Mouse (Mus musculus) left cerebral cortex, adult 18-20 months (tissue): Measurements from ENCODE around the gene Rsl1d1. TPM values are rescaled to one million over a fixed set of nuclear protein-coding genes. Genes with fewer than 3 reads are reported as not detected.

ENCODE experiments used
- DNase-seq, 2 experiments: peaks; one replicate each; pipeline ENCODE4 v3.0.0; 2021 to 2022; ENCODE audit warnings: low spot score in 2 of 2, mixed read lengths in 1 of 2
- long read RNA-seq, 2 experiments: library from polyadenylated mRNA; stranded (forward); transcript quantifications; one replicate each; pipeline ENCODE4 v2.0.0; 2021
- total RNA-seq, 2 experiments: library from RNA; stranded (reverse); gene quantifications; 2 replicates each; pipeline ENCODE4 v1.2.3; 2021

Rsl1d1 gene
- total RNA-seq = 10 to 100 TPM; 49.5 to 51.7 TPM
- long read RNA-seq, experiment 1, transcript Rsl1d1-201 (9 exons, 1,945 nt) = major isoform, 70 of 79 reads
- long read RNA-seq, experiment 1, partial matches to known transcripts = 0 of 79 reads
- long read RNA-seq, experiment 1, other reads (novel, unspliced or antisense) = 8 of 79 reads
- long read RNA-seq, experiment 2, transcript Rsl1d1-201 (9 exons, 1,945 nt) = major isoform, 55 of 66 reads
- long read RNA-seq, experiment 2, partial matches to known transcripts = 1 of 66 reads
- long read RNA-seq, experiment 2, other reads (novel, unspliced or antisense) = 9 of 66 reads

GRCm38 (mm10) chr16:11202571-11203554, at the start of gene Rsl1d1:
Gene Rsl1d1, minus strand, starts transcription at chr16:11203331.
- DNase-seq = peak; percentile 89 to 90

GRCm38 (mm10) chr16:11247791-11248190, 44.7 kb upstream of the Rsl1d1 start:
- DNase-seq = no peak

- no peak for DNase-seq
Observed at GRCm38 (mm10) chr16:11245767-11246166, 42.6 kb upstream of the Rsl1d1 start.

- DNase-seq = no peak
Observed at GRCm38 (mm10) chr16:11242401-11242800, 39.3 kb upstream of the Rsl1d1 start.

GRCm38 (mm10) chr16:11217801-11218200, 14.7 kb upstream of the Rsl1d1 start:
- no peak for DNase-seq

GRCm38 (mm10) chr16:11203600-11204390, 664 bp upstream of the Rsl1d1 start:
- DNase-seq = no peak

- no peak for DNase-seq
Observed at GRCm38 (mm10) chr16:11201740-11202394, 1.3 kb downstream of the Rsl1d1 start.

GRCm38 (mm10) chr16:11200247-11200646, 2.9 kb downstream of the Rsl1d1 start:
- DNase-seq = no peak

GRCm38 (mm10) chr16:11198467-11198866, 4.7 kb downstream of the Rsl1d1 start:
- no peak for DNase-seq

- no peak for DNase-seq
Observed at GRCm38 (mm10) chr16:11197052-11197451, 6.1 kb downstream of the Rsl1d1 start.

- DNase-seq = no peak
Observed at GRCm38 (mm10) chr16:11193231-11193630, 9.9 kb downstream of the Rsl1d1 start.

- peak; percentile 35 to 39 for DNase-seq
Observed at GRCm38 (mm10) chr16:11190150-11190549, 13.0 kb downstream of the Rsl1d1 start.

- no peak for DNase-seq
Observed at GRCm38 (mm10) chr16:11177404-11177803, 25.7 kb downstream of the Rsl1d1 start.

GRCm38 (mm10) chr16:11176884-11177244, 26.3 kb downstream of the Rsl1d1 start:
- no peak for DNase-seq

- peak; percentile 85 to 90 for DNase-seq
Observed at GRCm38 (mm10) chr16:11176208-11176883, 26.8 kb downstream of the Rsl1d1 start, which contains the start of gene Zc3h7a. Gene Zc3h7a, minus strand, starts transcription at chr16:11176393.

- peak; percentile 37 to 53 for DNase-seq
Observed at GRCm38 (mm10) chr16:11175489-11176207, 27.5 kb downstream of the Rsl1d1 start.

- no peak for DNase-seq
Observed at GRCm38 (mm10) chr16:11175100-11175488, 28.0 kb downstream of the Rsl1d1 start.

- peak; percentile 51 to 52 for DNase-seq
Observed at GRCm38 (mm10) chr16:11174671-11175081, 28.5 kb downstream of the Rsl1d1 start.

- no peak for DNase-seq
Observed at GRCm38 (mm10) chr16:11171679-11172078, 31.5 kb downstream of the Rsl1d1 start.
